Mouse (Mus musculus) CH12F3 (cell line): ENCODE data around the gene Tesk2.

Experiments
- in situ Hi-C: fragments of 300-500 bp; cut with MboI; formaldehyde crosslinking; loops from 2 replicates; pipeline ENCODE4 v1.14.3; 2020; ENCODE audit warnings: low sequenced_read_pairs

Gene Tesk2

DNA sequence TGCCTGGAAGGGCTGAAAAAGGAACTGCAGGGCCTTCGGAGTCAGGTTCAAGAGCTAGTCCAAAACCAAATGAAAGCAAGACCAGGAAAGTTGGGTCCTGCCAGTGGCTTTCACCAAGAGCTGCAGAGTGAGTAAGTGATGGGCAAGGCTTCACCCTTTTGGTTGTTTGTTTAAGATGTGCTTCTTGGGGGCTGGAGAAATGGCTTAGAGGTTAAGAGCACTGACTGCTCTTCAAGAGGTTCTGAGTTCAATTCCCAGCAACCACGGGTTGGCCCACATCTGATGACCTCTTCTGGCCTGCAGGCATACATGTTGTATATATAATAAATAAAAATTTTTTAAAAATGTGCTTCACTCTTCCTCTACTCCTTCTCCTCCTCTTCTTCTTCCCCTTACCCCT lies 10.6 kb upstream of the Tesk2 start:
- in situ Hi-C loops, result loop anchor here (10.0 kb wide), 1 partner anchor 285 kb away; the partner anchor contains the start of genes Hectd3 and Urod

GRCm38 (mm10) chr4:116712536-116712935 lies 8.2 kb upstream of the Tesk2 start:
- in situ Hi-C loops, result loop anchor here (10.0 kb wide), 1 partner anchor 282 kb away; the partner anchor contains the start of genes Hectd3 and Urod

DNA sequence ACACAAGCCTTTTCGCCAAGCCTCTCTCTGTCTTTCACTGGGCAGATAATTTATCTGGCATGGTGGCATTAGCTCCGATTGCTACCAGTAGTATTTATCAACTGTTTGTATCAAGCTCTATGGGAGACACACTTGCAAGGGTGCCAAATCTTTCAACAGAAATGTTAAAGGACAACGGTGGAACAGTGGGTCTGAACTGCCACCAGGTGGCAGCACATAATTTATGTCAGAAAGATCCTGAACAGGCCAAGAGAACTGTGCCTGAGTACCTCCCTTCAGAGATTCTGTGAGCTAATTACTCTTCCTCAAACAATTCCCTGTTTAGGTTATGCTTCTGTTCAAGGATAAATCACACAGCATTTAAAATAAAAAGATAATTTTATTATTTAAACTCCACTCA lies 1.4 kb upstream of the Tesk2 start:
- in situ Hi-C loops, result loop anchor here (5.0 to 10.0 kb wide), 2 partner anchors 68 to 275 kb away; partner anchors contain the start of genes Hectd3 and Urod

- in situ Hi-C loops, result no loop called here
These were observed 415 bp downstream of the Tesk2 start for GRCm38 (mm10) chr4:116721098-116721628.

DNA sequence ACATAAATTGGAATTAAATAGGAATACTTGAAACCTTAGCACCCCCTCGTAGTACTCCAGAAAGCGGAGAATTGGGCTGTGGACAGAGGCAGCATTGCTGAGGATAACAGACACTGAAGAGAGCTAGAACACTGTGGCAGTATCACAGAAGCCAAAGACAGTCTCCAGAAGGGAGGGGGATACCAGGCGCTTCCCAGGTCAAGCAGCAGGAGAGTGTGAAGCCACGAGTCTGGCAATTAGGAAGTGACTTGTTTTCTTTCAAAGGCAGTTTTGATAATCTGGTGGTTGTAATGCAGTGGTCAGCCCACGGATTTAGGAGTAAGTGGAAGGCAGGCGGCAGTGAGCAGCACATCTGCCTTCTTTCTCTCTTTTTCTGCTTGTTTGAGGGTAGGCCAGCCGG lies 1.5 kb downstream of the Tesk2 start:
- in situ Hi-C loops, result no loop called here

GRCm38 (mm10) chr4:116725444-116725843 lies 4.7 kb downstream of the Tesk2 start:
- in situ Hi-C loops, result no loop called here

GRCm38 (mm10) chr4:116727401-116727800 lies 6.7 kb downstream of the Tesk2 start:
- in situ Hi-C loops, result no loop called here

DNA sequence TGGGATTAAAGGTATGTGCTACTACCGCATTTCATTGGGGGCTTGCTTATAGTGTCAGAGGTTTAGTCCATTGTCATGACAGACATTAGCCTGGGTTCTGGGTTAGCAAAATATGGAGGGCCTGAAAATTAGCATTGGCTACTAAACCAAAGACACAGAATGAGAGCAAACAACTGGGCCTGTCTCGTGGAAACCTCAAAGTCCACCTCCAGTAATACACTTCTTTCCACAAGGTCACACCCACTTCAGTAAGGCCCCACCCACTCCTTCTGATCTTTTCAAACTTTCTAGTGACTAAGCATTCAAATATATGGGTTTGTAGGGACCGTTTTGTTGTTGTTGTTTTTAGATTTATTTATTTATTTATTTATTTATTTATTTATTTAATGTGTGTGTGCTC lies 8.8 kb downstream of the Tesk2 start:
- in situ Hi-C loops, result no loop called here

DNA sequence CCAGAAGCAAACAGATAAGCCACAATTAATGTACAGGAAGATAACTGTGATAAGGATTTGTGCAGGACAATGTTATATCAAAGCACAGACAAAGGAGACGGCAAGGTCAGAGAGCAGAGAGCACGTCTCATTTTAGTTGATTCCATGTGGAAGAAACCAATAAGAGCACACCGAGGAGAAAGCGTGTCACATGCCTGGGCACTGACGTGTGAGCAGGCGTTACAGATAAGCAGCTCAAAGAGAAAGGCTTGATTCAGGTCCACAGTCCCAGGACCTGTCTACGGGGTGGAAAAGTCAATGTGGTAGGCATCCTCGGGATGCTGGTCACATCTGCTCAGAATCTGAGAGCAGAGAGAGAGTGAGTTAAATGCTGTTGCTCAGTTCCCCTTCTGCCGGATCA lies 10.3 kb downstream of the Tesk2 start:
- in situ Hi-C loops, result no loop called here

- in situ Hi-C loops, result no loop called here
These were observed 11.6 kb downstream of the Tesk2 start for GRCm38 (mm10) chr4:116732355-116732754.

DNA sequence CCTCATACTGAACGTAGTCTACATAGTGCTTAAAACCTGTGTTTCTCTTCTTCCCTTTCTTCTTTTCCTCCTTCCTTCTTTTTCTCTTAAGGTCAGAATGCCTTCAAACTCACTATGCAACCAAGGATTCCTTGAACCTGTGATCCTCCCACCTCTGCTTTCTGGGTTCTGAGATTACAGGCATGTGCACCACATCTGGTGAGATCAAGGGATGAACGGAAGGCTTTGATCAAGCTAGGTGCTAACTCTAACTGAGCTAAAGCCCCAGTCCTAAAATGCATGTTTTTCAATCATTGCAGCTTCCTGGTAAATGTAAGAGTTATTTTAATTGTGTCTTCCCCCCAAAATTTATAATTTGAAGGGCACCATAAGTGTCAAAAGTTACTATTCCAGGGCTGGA lies 14.2 kb downstream of the Tesk2 start:
- in situ Hi-C loops, result no loop called here

- in situ Hi-C loops, result no loop called here
These were observed 18.4 kb downstream of the Tesk2 start for GRCm38 (mm10) chr4:116738972-116739751.

- in situ Hi-C loops, result no loop called here
These were observed 29.0 kb downstream of the Tesk2 start for GRCm38 (mm10) chr4:116749750-116750149.

DNA sequence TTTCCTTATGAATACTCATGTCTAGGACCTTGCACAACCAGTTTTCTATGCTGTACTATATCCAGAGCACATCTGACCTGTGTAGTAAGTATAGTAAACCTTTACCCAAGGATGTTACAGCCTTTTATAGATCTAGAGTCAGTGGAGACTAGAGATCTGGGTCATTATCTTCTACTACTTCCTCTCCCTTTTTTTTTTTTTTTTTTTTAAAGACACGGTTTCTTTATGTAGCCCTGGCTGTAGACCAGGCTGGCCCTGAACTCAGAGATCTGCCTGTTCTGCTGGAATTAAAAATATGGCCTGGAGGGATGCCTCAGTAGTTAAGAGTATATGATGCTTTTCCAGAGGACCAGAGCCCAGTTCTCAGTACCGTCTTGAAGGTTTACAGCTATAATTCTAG lies 41.2 kb downstream of the Tesk2 start:
- in situ Hi-C loops, result no loop called here

GRCm38 (mm10) chr4:116764001-116764400 lies 43.3 kb downstream of the Tesk2 start:
- in situ Hi-C loops, result no loop called here

DNA sequence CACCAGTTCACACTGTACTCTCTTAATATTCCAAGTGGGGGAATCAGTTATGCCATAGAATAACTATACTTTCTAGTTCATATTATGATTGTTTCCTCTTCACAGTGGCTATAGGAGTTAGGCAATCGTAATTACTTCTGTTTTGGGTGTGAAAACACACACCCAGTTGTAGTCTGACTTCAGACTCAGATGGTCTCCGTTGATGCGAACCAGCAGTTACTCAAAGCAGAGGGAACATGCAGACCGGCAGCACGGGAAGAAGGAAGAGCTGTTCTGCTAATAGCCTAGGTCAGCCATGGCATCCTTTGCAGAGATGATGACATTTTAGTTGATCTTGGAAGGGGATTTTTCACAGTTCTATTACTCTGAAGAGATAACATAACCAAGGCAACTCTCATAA lies 47.8 kb downstream of the Tesk2 start:
- in situ Hi-C loops, result no loop called here

- in situ Hi-C loops, result no loop called here
These were observed 48.3 kb downstream of the Tesk2 start for GRCm38 (mm10) chr4:116769060-116769459.

DNA sequence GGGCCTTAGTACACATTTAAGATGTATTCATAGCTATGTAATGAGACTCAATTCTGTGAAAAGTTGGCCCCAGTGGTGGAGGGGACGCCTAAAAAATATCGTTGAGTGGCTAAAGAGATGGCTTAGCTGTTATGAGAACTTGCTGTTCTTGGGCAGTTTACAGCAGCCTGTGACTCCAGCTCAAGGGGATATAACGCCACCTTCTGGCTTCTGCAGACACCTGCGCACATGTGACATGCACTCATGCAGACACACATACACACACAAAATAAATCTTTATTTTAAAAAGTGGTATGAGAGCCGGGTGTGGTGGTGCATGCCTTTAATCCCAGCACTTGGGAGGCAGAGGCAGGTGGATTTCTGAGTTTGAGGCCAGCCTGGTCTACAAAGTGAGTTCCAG lies 55.6 kb downstream of the Tesk2 start:
- in situ Hi-C loops, result no loop called here

DNA sequence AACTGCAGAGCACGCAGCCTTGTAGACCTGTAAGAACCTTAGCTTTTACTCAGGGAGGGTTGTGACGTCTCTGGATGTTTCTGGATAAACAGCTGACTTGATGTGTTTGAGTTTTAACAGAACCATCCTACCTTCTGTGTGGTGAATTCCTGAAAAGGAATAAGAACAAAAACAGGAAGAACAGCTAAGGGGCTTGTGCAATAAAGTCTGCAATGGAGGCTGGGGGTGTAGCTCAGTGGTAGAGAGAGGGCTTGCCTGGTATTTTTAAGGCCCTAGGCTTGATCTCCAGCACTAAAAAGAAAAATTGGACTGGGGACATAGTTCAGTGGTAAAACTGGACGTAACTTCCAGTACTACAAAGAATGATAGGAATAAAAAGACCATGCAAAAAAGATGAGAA lies 56.3 kb downstream of the Tesk2 start:
- in situ Hi-C loops, result no loop called here

DNA sequence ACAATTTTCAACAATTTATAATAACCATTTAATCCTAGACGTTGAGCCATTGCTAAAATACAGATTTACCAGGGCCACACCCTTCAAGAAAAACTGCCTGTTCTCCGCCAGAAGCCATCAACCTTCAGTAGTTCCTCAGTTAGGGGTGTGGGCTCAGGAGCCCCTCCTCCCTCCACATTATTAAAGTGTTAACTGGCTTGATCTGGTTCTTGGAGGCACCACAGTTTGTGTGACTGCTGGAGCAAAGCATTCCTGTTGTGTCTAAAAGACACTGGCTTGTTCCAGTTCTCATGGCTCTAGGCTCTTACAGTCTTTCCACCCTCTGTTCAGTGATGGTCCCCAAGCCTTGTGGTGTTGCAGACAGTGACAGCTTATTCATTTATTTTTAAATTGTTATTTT lies 59.8 kb downstream of the Tesk2 start:
- in situ Hi-C loops, result no loop called here

- in situ Hi-C loops, result no loop called here
These were observed 60.6 kb downstream of the Tesk2 start for GRCm38 (mm10) chr4:116781366-116781765.

- in situ Hi-C loops, result no loop called here
These were observed 61.4 kb downstream of the Tesk2 start for GRCm38 (mm10) chr4:116782171-116782570.
